Mouse (Mus musculus): ENCODE measurements around the gene Lbx1. TPM values are rescaled to one million over a fixed set of nuclear protein-coding genes. Genes with fewer than 3 reads are reported as not detected.

Lbx1 gene
- polyA plus RNA-seq (2015; fragmentation: Nextera tagmentation; extraction: Ambion mirVana) = not detected in 2 replicates

DNA sequence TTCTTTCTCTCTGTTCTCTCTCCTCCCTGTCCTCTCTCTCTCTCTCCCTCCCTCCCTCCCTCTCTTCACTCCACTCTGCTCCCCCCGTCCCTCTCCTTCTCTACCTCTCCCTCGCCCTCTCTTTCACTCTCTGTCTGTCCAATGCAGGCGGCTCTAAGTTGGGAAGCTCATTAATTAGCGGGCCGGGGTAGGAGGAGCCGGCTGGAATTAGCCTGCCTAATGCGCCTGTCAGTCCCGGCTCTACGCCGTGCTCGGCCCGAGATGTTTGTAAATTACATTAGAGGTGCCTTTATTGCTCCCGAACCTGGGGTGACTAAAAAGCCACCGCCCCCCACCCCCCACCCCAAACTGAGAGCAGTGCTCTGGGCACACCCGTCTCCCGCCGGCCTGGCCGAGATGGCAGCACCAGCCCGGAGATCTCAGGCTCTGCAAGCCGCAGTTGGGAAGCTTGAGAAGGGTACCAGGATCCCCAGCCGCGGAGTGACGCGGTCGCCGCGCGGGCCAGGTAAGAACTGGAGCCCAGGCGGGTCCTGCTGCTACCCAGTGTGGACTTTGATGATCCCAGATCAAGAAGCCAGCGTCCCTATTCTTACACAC lies at the start of gene Lbx1:
TSS of gene Lbx1 (minus strand) at position 47 of the 597 bp plus-strand sequence.
- H3K4me2 ChIP-seq (replicated peaks) = peak within 1 kb of the TSS; percentile 32
- H3K4me3 ChIP-seq = peak within 1 kb of the TSS; percentile 17
- H3K27ac ChIP-seq (replicated peaks) = no peak within 1 kb of the TSS
- peaks cover 81% of the 10 kb centered on the region for H3K27me3 ChIP-seq
- H3K4me1 ChIP-seq = peaks cover 35% of the 10 kb centered on the region
- no peak within 1 kb of the TSS for H3K9ac ChIP-seq (replicated peaks)
- no peaks in the 10 kb centered on the region for H3K9me3 ChIP-seq
- no peaks in the 10 kb centered on the region for H3K36me3 ChIP-seq
- peak; percentile 58; the same call in 1 of the 2 replicates for ATAC-seq (replicated peaks)
- under 1% methylated on average over 30 of the region's 30 CpGs for WGBS

GRCm38 (mm10) chr19:45283302-45283701 lies 47.7 kb upstream of the Lbx1 start:
- Histone ChIP-seq H3K4me2 (replicated peaks) (no peak overlapping the region), H3K27me3 (no peaks in the 10 kb centered on the region), H3K4me1 (peaks cover 4% of the 10 kb centered on the region; the same call in 1 of the 2 replicates), H3K9me3 (no peaks in the 10 kb centered on the region), H3K36me3 (no peaks in the 10 kb centered on the region), H3K9ac (replicated peaks) (no peak overlapping the region; the same call in 1 of the 2 replicates), H3K27ac (replicated peaks) (no peak overlapping the region), H3K4me3 (no peak overlapping the region)
- no peak; the same call in 1 of the 2 replicates for ATAC-seq (replicated peaks)
- 8% methylated on average over 10 of the region's 10 CpGs for whole genome bisulfite sequencing

- no peak overlapping the region for H3K4me2 ChIP-seq (replicated peaks)
- 69% methylated on average over 4 of the region's 4 CpGs for WGBS
- H3K9ac ChIP-seq (replicated peaks) = no peak overlapping the region
- H3K4me1 ChIP-seq = no peaks in the 10 kb centered on the region
- no peaks in the 10 kb centered on the region for H3K36me3 ChIP-seq
- no peak for ATAC-seq (replicated peaks)
- no peak overlapping the region for H3K4me3 ChIP-seq
- H3K27me3 ChIP-seq = no peaks in the 10 kb centered on the region
- no peak overlapping the region for H3K27ac ChIP-seq (replicated peaks)
- no peaks in the 10 kb centered on the region for H3K9me3 ChIP-seq
Measured at GRCm38 (mm10) chr19:45276196-45276595, 40.6 kb upstream of the Lbx1 start.

- H3K9ac ChIP-seq (replicated peaks) = no peak overlapping the region
Measured at GRCm38 (mm10) chr19:45271986-45272385, 36.4 kb upstream of the Lbx1 start.

DNA sequence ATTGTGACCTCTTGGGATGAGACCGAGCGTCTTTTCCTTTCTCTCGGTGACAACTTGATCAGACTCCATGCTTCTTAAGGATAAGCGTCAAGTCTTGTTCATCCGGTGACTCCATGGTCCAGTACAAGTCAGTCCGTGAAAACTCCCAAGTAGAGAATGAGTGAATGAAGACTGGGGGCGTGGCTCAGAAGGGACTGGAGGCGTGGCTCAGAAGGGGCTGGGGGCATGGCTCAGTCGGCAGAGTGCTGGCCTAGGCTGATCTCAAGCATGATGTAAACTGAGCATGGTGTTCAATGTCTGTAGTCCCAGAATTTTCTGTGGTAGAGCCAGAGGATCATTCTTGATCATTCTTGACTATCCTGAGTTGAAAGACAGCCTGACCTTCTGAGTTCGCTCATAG lies 27.4 kb upstream of the Lbx1 start:
- Histone ChIP-seq H3K9ac (replicated peaks) (no peak overlapping the region), H3K27ac (replicated peaks) (no peak overlapping the region), H3K9me3 (no peaks in the 10 kb centered on the region), H3K4me2 (replicated peaks) (no peak overlapping the region), H3K4me3 (no peak overlapping the region), H3K4me1 (no peaks in the 10 kb centered on the region), H3K27me3 (no peaks in the 10 kb centered on the region), H3K36me3 (no peaks in the 10 kb centered on the region)
- WGBS = 66% methylated on average over 10 of the region's 10 CpGs
- no peak for ATAC-seq (replicated peaks)

More at GRCm38 (mm10) chr19:45271986-45272385, 36.4 kb upstream of the Lbx1 start:
- no peak overlapping the region for H3K4me3 ChIP-seq
- H3K9me3 ChIP-seq = no peaks in the 10 kb centered on the region
- H3K36me3 ChIP-seq = no peaks in the 10 kb centered on the region
- H3K4me1 ChIP-seq = no peaks in the 10 kb centered on the region
- 0 out of 2 replicates have a peak, but pooled peaks cover 2% of the 10 kb centered on the region for H3K27me3 ChIP-seq
- no peak for ATAC-seq (replicated peaks)
- no peak overlapping the region for H3K4me2 ChIP-seq (replicated peaks)
- 35% methylated on average over 10 of the region's 10 CpGs for WGBS
- no peak overlapping the region for H3K27ac ChIP-seq (replicated peaks)

DNA sequence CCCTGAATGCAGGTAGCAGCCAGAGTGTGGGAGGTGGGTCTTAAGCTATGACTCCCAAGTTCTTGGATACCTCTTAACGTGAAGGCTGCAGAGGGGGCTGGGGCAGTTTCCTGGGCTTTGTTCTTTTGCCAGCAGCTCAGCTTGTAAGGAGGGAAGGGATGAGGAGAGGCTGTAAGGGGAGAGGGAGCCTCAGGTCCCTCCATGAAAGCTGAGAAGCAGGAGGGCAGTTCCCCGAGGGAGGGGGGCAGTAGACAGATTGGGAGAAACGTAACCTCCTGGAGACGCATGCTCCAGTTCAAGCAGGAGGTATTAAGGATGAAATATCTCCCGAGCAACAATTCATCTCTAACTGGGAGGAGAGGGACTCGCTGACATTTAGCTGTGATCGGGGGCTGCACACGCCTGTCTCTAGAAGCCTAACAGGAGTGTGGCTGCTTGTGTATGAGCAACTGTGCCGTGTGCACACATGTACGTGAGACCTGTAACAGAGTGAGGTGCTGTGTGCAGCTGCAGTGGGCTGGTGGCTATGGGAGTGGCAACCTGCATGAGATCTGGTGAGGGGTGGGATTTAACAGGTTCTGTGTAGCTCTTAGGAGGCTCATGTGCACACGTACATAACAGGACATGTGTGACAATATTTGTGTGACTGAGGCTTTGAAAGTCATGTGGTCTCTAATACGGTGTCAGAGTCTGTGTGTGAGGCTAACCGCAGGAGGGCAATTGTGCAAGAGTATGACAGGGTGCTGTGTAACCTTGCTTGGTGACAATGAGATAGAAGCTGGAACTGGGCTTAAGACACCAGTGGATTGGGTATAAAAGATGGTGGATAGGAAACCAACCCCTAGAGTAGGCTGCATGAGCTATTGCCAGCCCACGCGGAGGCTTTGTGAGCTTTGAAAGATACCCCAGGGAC lies 22.1 kb upstream of the Lbx1 start:
- H3K4me1 ChIP-seq = no peaks in the 10 kb centered on the region
- no peak overlapping the region for H3K27ac ChIP-seq (replicated peaks)
- H3K9me3 ChIP-seq = no peaks in the 10 kb centered on the region
- 51% methylated on average over 15 of the region's 15 CpGs for WGBS
- H3K9ac ChIP-seq (replicated peaks) = no peak overlapping the region
- no peak overlapping the region for H3K4me3 ChIP-seq
- ATAC-seq (replicated peaks) = no peak
- H3K4me2 ChIP-seq (replicated peaks) = no peak overlapping the region
- no peaks in the 10 kb centered on the region for H3K36me3 ChIP-seq
- H3K27me3 ChIP-seq = no peaks in the 10 kb centered on the region

DNA sequence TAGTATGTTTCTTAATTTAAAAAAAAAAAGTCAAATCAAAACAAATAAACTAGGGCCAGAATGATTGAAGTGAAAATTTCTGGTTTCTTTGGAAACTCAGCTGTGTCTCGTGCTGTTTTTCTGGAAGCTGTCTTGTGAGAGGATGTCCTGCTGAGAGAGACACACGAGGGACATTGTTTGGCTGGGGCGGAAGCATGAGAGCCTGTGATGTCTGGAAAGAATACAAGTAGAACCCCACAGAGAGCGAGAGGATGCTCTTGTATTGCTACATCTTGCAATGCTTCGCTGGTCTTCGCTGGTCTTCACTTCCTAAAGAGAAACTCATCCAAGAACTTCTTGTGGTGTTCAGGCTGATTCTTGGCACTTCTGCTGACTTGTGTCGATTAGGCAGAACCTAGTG lies 19.2 kb upstream of the Lbx1 start:
- no peaks in the 10 kb centered on the region for H3K36me3 ChIP-seq
- WGBS = 66% methylated on average over 7 of the region's 7 CpGs
- no peak for ATAC-seq (replicated peaks)

GRCm38 (mm10) chr19:45252436-45252835 lies 16.8 kb upstream of the Lbx1 start:
- WGBS = 62% methylated on average over 3 of the region's 3 CpGs
- peaks cover 4% of the 10 kb centered on the region; the same call in 1 of the 2 replicates for H3K4me1 ChIP-seq

More for the DNA sequence above, 19.2 kb upstream of the Lbx1 start:
- Histone ChIP-seq H3K4me1 (no peaks in the 10 kb centered on the region), H3K9me3 (no peaks in the 10 kb centered on the region), H3K27ac (replicated peaks) (no peak overlapping the region), H3K9ac (replicated peaks) (no peak overlapping the region), H3K4me2 (replicated peaks) (no peak overlapping the region), H3K4me3 (no peak overlapping the region), H3K27me3 (peaks cover 4% of the 10 kb centered on the region; the same call in 1 of the 2 replicates)

GRCm38 (mm10) chr19:45248691-45249090 lies 13.1 kb upstream of the Lbx1 start:
- Histone ChIP-seq H3K27ac (replicated peaks) (peak overlapping the region; percentile 19; the same call in 1 of the 2 replicates), H3K27me3 (peaks cover 29% of the 10 kb centered on the region), H3K9ac (replicated peaks) (no peak overlapping the region), H3K9me3 (no peaks in the 10 kb centered on the region), H3K4me2 (replicated peaks) (no peak overlapping the region), H3K36me3 (no peaks in the 10 kb centered on the region), H3K4me3 (no peak overlapping the region), H3K4me1 (peaks cover 6% of the 10 kb centered on the region; the same call in 1 of the 2 replicates)
- peak; percentile 90 for ATAC-seq (replicated peaks)
- WGBS = 51% methylated on average over 19 of the region's 19 CpGs

More at GRCm38 (mm10) chr19:45252436-45252835, 16.8 kb upstream of the Lbx1 start:
- Histone ChIP-seq H3K4me2 (replicated peaks) (no peak overlapping the region), H3K4me3 (no peak overlapping the region), H3K9me3 (no peaks in the 10 kb centered on the region), H3K27me3 (peaks cover 6% of the 10 kb centered on the region; the same call in 1 of the 2 replicates), H3K27ac (replicated peaks) (no peak overlapping the region), H3K9ac (replicated peaks) (no peak overlapping the region), H3K36me3 (no peaks in the 10 kb centered on the region)
- no peak for ATAC-seq (replicated peaks)

DNA sequence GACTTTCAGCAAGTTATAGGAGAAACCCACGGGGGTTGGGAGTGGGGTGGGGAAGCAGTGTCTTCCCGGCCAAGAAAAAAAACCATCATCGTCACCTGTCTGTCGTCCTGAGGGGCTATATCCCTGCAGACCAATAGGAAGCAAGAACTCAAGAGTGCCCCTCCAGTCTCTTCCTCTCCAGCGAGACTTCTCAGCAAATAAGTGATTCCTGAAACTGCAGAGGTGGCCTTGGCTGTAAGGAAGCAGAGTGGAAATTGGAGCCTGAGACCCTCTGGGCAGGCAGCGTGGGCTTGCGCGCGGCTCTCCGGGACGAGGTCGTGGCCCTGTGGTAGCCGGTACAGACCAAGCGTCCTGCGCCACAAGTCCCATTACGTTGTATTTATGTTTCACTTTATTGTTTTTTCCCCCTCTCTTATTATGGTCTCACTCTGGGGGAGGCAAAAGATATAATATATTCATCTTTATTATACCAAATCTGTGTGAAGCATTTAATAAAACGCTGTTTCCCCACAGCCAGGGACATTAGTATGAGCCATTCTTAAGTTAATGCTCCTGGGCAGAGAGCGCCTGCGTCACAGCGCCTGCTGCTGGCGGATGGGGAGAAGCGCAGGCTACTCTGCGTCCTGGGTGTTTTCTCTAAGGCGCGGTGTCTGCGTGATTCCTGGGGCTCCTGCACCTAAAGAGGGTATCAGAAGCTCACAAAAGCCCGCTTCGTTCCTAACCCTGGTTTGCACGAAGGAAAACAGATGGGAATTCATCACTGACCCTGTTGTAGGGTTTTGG lies 8.5 kb upstream of the Lbx1 start:
- H3K9me3 ChIP-seq = no peaks in the 10 kb centered on the region
- no peak overlapping the region for H3K4me2 ChIP-seq (replicated peaks)
- H3K4me1 ChIP-seq = peaks cover 6% of the 10 kb centered on the region; the same call in 1 of the 2 replicates
- H3K36me3 ChIP-seq = no peaks in the 10 kb centered on the region
- H3K4me3 ChIP-seq = no peak overlapping the region
- H3K9ac ChIP-seq (replicated peaks) = no peak overlapping the region
- 1% methylated on average over 29 of the region's 29 CpGs for WGBS
- no peak overlapping the region for H3K27ac ChIP-seq (replicated peaks)
- no peak for ATAC-seq (replicated peaks)
- peaks cover 69% of the 10 kb centered on the region for H3K27me3 ChIP-seq

GRCm38 (mm10) chr19:45243264-45243602 lies 7.6 kb upstream of the Lbx1 start:
- Histone ChIP-seq H3K4me2 (replicated peaks) (no peak overlapping the region), H3K27ac (replicated peaks) (no peak overlapping the region), H3K4me1 (0 out of 2 replicates have a peak, but pooled peaks cover 2% of the 10 kb centered on the region), H3K9me3 (no peaks in the 10 kb centered on the region), H3K4me3 (no peak overlapping the region), H3K36me3 (no peaks in the 10 kb centered on the region), H3K27me3 (peaks cover 75% of the 10 kb centered on the region), H3K9ac (replicated peaks) (no peak overlapping the region)
- no peak for ATAC-seq (replicated peaks)
- 0% methylated on average over 5 of the region's 5 CpGs for WGBS

All from forebrain, embryonic 15.5 days (tissue).